Comparison of ENCODE assay signal across 8 mouse cellular contexts in the genomic region with DNA sequence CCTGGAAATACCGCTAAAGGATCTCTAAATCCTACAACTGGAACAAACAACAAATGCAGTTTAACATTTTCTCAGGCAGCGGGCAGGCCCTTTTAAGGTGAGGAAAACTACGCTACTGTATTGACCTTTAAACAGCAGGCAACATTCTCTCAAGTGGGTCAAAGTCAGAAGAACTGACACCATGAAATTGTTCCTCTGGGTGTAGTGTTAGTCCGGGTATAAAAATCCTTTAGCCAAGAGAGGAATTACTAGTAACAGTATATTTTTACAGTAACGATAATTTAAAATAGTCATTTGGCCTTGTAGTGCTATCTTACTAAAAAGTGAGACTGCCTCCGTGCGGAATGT. TPM values are rescaled to one million over a fixed set of nuclear protein-coding genes. Genes with fewer than 3 reads are reported as not detected.
DNase-seq lines count a peak whose midpoint lies in the region; ATAC-seq and TF ChIP-seq lines count a peak whose summit lies in the region.

No protein-coding gene starts in this region.

- ATAC-seq in hindbrain, embryonic 14.5 days (ENCODE audit: low FRiP score): peak; percentile 19; the same call in 1 of the 2 replicates

- peak overlapping the region; percentile 89 for H3K9ac ChIP-seq in hindbrain, embryonic 14.5 days

- no peak for TF ChIP-seq POLR2A in bone marrow, adult 2 months (IDR thresholded peaks at IDR 0.05; ENCODE audit: borderline replicate concordance, control insufficient read depth, low read depth, low read length)

- H3K4me1 ChIP-seq in bone marrow, adult 2 months (ENCODE audit: control insufficient read depth, insufficient read depth, low read length): peaks cover 2% of the 10 kb centered on the region; the same call in 1 of the 2 replicates
- H3K4me1 ChIP-seq in hindbrain, embryonic 14.5 days (replicated peaks; ENCODE audit: control insufficient read depth, insufficient read depth, low read length): peaks cover 19% of the 10 kb centered on the region
- H3K4me1 ChIP-seq in midbrain, embryonic 10.5 days: peaks cover 21% of the 10 kb centered on the region

- peaks cover 30% of the 10 kb centered on the region for H3K36me3 ChIP-seq in hindbrain, embryonic 14.5 days (replicated peaks; ENCODE audit: control insufficient read depth, insufficient read depth)
- peaks cover 37% of the 10 kb centered on the region for H3K36me3 ChIP-seq in midbrain, embryonic 10.5 days

- no peaks in the 10 kb centered on the region for H3K27me3 ChIP-seq in hindbrain, embryonic 14.5 days (ENCODE audit: control insufficient read depth, insufficient read depth, low read length)
- no peaks in the 10 kb centered on the region for H3K27me3 ChIP-seq in midbrain, embryonic 10.5 days (ENCODE audit: low read depth, poor library complexity, severe bottlenecking)

- H3K4me3 ChIP-seq in gastrocnemius, adult 2 months: peak overlapping the region; percentile 90
- peak overlapping the region; percentile 43 for H3K4me3 ChIP-seq in bone marrow, adult 2 months (replicated peaks; ENCODE audit: control insufficient read depth, low read depth, low read length)
- H3K4me3 ChIP-seq in hindbrain, embryonic 14.5 days (replicated peaks; ENCODE audit: low read length): peak overlapping the region; percentile 93
- peak overlapping the region; percentile 98 for H3K4me3 ChIP-seq in midbrain, embryonic 10.5 days

- no peak for TF ChIP-seq CTCF in gastrocnemius, adult 2 months (IDR thresholded peaks at IDR 0.05)
- no peak for TF ChIP-seq CTCF in bone marrow, adult 2 months (IDR thresholded peaks at IDR 0.05; ENCODE audit: control insufficient read depth, insufficient read depth, low read length)

- intact Hi-C loops in gastrocnemius, adult 2 months (cut with DNase I): loop anchor here (2.0 to 5.0 kb wide), 2 partner anchors 47 to 116 kb away; partner anchors contain the start of genes Chp1, Exd1 and Ino80
- intact Hi-C loops in left cerebral cortex, postnatal 4 days (cut with DNase I): loop anchor here (5.0 kb wide), 1 partner anchor 46 kb away; the partner anchor contains the start of genes Chp1 and Exd1

- no peaks in the 10 kb centered on the region for H3K9me3 ChIP-seq in hindbrain, embryonic 14.5 days (ENCODE audit: control insufficient read depth, low read length)
- H3K9me3 ChIP-seq in midbrain, embryonic 10.5 days (replicated peaks): no peaks in the 10 kb centered on the region

- H3K27ac ChIP-seq in gastrocnemius, adult 2 months: peak overlapping the region; percentile 98
- H3K27ac ChIP-seq in bone marrow, adult 2 months (ENCODE audit: control insufficient read depth, insufficient read depth, low read depth, low read length, poor library complexity): no peak overlapping the region
- peak overlapping the region; percentile 76 for H3K27ac ChIP-seq in hindbrain, embryonic 14.5 days
- peak overlapping the region; percentile 97 for H3K27ac ChIP-seq in midbrain, embryonic 10.5 days (replicated peaks)

- DNase-seq in gastrocnemius, adult 2 months: no peak
- DNase-seq in gastrocnemius, postnatal 25 days: no peak
- DNase-seq in hindbrain, embryonic 14.5 days (ENCODE audit: low spot score): no peak
- peak; percentile 20 for DNase-seq in midbrain, embryonic 10.5 days (ENCODE audit: low spot score)
- no peak for DNase-seq in left cerebral cortex, postnatal 4 days
- DNase-seq in cerebellum, adult 9-11 months: no peak
- no peak for DNase-seq in right cerebral cortex, postnatal 4 days

- WGBS in bone marrow, adult 2 months: 23% methylated on average over 7 of the region's 7 CpGs
- WGBS in hindbrain, embryonic 14.5 days: 8% methylated on average over 7 of the region's 7 CpGs
- WGBS in midbrain, embryonic 10.5 days: 12% methylated on average over 7 of the region's 7 CpGs

- H3K4me2 ChIP-seq in hindbrain, embryonic 14.5 days (replicated peaks): peak overlapping the region; percentile 61

RNA-seq across cellular contexts. Expression of gene Nusap1, which starts 24.4 kb away (rescaled TPM):
- total RNA-seq in gastrocnemius, adult 2 months (2021): under 1 TPM; 0.11 to 0.28 TPM
- under 1 TPM; 0.46 to 0.54 TPM for total RNA-seq in gastrocnemius, postnatal 25 days (2021)
- polyA plus RNA-seq in bone marrow, adult 2 months (2011; ENCODE audit: insufficient read depth, insufficient read length, low replicate concordance, missing spikeins): 62.0 and 65.0 TPM in 2 replicates
- polyA plus RNA-seq in hindbrain, embryonic 14.5 days (2014; fragmentation: Nextera tagmentation; extraction: Ambion mirVana): 11.0 and 13.8 TPM in 2 replicates
- polyA plus RNA-seq in midbrain, embryonic 10.5 days (2016; fragmentation: Nextera tagmentation; extraction: Ambion mirVana): 102 and 104 TPM in 2 replicates
- 1 to 10 TPM; 4.6 to 4.8 TPM for total RNA-seq in left cerebral cortex, postnatal 4 days (2021)

RNA-seq across cellular contexts. Expression of gene Oip5, which starts 24.5 kb away (rescaled TPM):
- not detected for total RNA-seq in gastrocnemius, adult 2 months (2021)
- under 1 TPM in 1 of 2 experiments, not detected in 1; 0.32 TPM for total RNA-seq in gastrocnemius, postnatal 25 days (2021)
- 13.0 and 22.2 TPM in 2 replicates for polyA plus RNA-seq in bone marrow, adult 2 months (2011; ENCODE audit: insufficient read depth, insufficient read length, low replicate concordance, missing spikeins)
- polyA plus RNA-seq in hindbrain, embryonic 14.5 days (2014; fragmentation: Nextera tagmentation; extraction: Ambion mirVana): 3.2 and 6.1 TPM in 2 replicates
- polyA plus RNA-seq in midbrain, embryonic 10.5 days (2016; fragmentation: Nextera tagmentation; extraction: Ambion mirVana): 43.7 and 45.4 TPM in 2 replicates
- total RNA-seq in left cerebral cortex, postnatal 4 days (2021): 1 to 10 TPM; 2.4 to 2.8 TPM

RNA-seq across cellular contexts. Expression of gene Chp1, which starts 46.2 kb away (rescaled TPM):
- 10 to 100 TPM; 75.1 to 80.9 TPM for total RNA-seq in gastrocnemius, adult 2 months (2021)
- 10 to 100 TPM; 60.8 to 84.9 TPM for total RNA-seq in gastrocnemius, postnatal 25 days (2021)
- polyA plus RNA-seq in bone marrow, adult 2 months (2011; ENCODE audit: insufficient read depth, insufficient read length, low replicate concordance, missing spikeins): 31.5 and 36.0 TPM in 2 replicates
- polyA plus RNA-seq in hindbrain, embryonic 14.5 days (2014; fragmentation: Nextera tagmentation; extraction: Ambion mirVana): 58.5 and 59.1 TPM in 2 replicates
- polyA plus RNA-seq in midbrain, embryonic 10.5 days (2016; fragmentation: Nextera tagmentation; extraction: Ambion mirVana): 46.3 and 50.8 TPM in 2 replicates
- total RNA-seq in left cerebral cortex, postnatal 4 days (2021): 10 to 100 TPM; 77.2 to 81.3 TPM

RNA-seq across cellular contexts. Expression of gene Exd1, which starts 46.3 kb away (rescaled TPM):
- 1 to 10 TPM in 1 of 2 experiments, under 1 TPM in 1; 0.77 to 2.0 TPM for total RNA-seq in gastrocnemius, adult 2 months (2021)
- total RNA-seq in gastrocnemius, postnatal 25 days (2021): under 1 TPM; 0.51 to 0.82 TPM
- 1.0 TPM in 1 of 2 replicates, not detected in the other for polyA plus RNA-seq in bone marrow, adult 2 months (2011; ENCODE audit: insufficient read depth, insufficient read length, low replicate concordance, missing spikeins)
- polyA plus RNA-seq in hindbrain, embryonic 14.5 days (2014; fragmentation: Nextera tagmentation; extraction: Ambion mirVana): 0.34 and 1.0 TPM in 2 replicates
- polyA plus RNA-seq in midbrain, embryonic 10.5 days (2016; fragmentation: Nextera tagmentation; extraction: Ambion mirVana): 0.39 and 0.62 TPM in 2 replicates
- total RNA-seq in left cerebral cortex, postnatal 4 days (2021): 1 to 10 TPM in 1 of 2 experiments, under 1 TPM in 1; 0.85 to 1.6 TPM

Comparison
In these comparisons a context has a peak if more than half of its experiments do, and no peak if none do; other contexts are left out.
1. H3K4me3 ChIP-seq: peak in every context shown above with its lines; median percentile 98 in midbrain, embryonic 10.5 days; 93 in hindbrain, embryonic 14.5 days; 90 in gastrocnemius, adult 2 months; 43 in bone marrow, adult 2 months.